Mouse (Mus musculus) induced T-regulatory cell, adult 2 months (primary cell): ENCODE results near the gene Mical2.

Source experiments
- DNase-seq: peaks from one replicate; pipeline ENCODE4 v3.0.0-alpha.2; 2012; ENCODE audit warnings: low read depth

Gene Mical2

DNA sequence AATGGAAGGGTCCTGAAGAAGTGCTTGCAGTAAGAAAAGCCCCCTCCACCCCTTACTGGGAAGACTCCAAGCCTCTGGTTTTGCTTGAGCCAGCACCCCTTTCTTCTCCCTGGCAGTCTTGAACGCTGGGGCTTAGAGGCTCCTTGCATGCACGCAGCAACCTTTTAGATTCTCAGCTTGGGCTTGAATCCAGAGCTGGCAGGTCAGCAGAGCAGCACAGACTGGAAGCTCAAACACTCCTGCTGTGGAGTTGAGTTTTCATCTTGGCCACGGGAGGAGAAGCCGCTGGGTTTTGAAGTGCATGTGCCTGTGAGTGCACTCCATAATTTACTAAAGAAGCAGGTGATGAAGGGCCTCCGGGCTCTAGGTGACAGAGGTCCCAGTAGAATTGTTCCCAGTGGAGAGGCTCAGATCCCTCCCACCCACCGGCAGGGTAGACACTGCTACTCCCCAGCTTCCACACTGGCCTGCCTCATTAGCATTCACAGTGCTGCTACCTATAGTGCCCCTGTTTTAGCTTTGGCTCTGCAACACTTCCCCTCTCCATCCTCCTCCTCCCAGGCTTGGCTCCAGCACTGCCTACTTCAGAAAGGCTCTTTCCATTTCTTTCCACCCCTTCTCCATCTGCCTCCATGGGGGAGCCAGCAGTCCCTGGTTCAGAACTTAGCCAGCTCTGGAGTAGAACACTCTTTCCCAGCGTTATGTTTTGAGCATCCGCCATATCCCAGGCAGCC lies 15.7 kb downstream of the Mical2 start:
- no peak for DNase-seq

GRCm38 (mm10) chr7:112241945-112242329 lies 16.3 kb downstream of the Mical2 start:
- DNase-seq, result no peak

GRCm38 (mm10) chr7:112242587-112242986 lies 16.9 kb downstream of the Mical2 start:
- no peak for DNase-seq

DNA sequence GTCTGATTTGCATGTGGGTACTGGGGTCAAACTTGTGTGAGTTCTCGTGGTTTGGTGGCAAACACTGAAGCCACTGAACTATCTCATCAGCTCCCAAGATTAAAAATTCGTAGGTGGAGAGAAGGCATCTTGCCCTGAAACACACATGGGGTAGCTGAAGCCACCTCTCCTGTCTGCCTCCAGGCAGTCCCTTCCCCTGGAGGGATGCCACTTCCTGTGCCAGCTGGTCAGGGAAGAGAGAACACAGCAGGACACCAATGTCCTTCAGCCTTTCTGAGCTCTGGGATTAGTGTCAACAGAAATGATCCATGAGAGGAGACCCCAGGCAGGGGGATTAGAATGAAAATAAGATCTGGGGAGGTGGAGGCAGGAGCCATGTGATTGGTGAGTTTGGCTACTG lies 18.4 kb downstream of the Mical2 start:
- DNase-seq, result no peak

DNA sequence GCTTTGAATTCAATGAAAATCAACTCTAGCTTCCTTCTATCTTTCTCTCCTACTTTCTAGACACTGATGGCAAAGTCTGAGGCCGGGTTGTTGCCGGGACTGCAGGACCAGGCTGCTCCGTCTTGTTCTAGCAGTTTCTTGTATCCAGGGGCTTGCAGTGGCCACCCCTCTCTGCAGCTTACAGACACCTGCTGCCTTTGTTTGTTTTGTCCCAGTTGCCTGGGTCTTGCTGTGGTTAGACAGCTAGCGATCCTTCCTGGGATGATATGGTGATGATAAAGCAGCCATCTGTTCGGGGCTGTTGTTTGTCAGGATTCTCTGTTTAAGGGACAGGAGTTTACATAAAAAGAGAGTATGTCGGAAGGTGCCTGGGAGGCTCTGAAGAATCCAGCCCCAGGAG lies 19.0 kb downstream of the Mical2 start:
- no peak for DNase-seq

DNA sequence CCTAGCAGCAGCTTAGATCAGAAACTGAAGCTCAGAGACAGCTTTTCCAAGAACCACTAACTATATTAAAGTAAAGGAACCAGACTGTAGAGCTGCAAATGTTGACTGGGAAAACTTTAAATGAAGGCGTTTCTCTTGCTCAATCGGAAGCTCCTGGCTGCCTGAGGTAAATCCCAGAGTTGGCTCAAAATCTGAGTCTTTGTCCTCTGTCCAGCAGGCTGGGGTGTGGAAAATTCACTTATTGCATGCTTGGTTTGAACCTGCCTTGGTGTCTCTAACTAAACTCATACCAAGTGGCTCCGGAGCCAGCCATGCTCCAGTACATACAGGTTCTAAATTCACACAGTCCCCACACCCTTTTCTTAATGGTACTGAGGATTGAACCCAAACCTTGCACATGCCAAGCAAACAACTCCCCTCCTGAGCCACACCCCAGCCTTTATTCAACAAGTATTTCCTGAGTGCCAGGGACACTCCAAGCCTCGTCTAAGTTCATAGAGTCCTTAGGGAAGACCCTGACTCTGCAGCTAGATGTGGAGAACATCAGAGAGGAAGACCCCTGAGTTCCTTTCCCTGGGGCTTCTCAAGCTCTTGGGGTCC lies 20.3 kb downstream of the Mical2 start:
- no peak for DNase-seq

DNA sequence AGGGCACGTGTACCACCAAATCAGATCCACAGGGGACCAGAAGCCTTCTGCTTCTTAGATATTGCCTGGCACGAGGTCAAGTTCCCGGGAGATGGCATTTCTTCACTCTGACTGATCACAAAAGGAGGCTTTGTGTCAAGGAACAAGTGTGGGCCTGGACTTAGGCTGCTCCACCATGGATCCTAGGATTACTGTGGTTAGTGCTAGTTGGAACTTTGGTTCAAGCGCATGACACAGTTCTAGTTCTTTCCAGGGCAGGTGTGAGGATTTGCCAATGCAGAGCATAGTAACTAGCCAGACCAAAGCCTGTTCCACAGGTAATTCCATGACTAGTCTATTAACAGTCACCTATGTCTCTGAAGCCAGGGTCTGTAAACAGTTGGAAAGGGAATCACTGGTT lies 20.8 kb downstream of the Mical2 start:
- DNase-seq, result no peak

DNA sequence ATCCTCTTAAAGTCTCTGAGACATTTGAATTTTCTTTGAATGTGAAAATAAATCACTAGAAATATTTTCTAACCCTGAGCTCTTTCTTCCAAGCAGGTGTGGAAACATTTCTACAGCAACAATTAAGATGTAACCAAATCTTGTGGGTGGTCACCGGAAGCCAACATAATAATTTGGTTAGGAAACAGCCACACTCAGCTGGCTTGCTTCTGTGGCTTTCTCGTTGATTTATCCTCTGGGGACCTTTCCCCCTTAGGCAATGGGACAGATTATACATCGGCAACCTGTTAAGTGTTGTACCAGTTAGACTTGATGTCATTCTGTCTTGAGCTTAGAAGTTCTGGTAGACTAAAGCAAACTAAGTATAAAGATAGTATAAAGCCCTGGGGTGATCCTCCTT lies 22.2 kb downstream of the Mical2 start:
- DNase-seq, result no peak

DNA sequence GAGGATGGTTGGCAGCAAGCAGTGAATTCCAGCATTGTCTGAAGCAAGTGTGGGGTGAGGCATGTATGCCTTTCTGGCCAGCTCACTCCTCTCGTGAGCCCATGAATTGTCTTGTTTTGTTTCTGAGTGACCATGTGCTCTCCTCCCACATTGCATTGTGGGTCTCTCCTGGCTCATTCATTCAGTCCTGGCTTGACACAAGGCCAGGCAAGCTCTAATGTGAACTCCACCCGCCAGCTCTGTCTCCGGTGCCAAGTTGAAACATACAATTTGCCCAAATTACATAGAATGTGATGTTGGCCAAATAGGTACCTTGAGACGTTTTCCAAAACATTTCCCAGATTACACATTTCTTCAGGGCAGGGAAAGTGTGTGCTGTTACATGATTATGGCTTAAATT lies 23.8 kb downstream of the Mical2 start:
- DNase-seq, result no peak

DNA sequence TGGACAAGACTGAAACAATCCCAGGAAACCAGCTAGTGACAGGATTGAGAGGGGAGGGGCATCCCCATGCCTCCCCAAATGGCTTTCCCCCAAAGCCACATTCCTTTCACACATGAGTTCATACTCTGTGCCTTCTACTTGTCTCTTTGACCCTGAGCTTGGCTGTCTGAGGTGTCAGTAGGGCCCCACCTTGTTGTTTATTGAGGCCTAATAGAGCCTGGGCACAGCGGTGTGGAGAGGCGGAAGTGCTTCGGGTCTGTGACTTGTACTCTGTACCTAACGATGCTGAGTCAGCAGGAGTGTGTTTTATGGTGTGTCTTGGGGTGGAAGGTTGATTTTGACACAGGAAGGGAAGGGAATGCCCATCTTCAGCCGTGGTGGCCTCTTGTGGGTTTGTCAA lies 26.4 kb downstream of the Mical2 start:
- DNase-seq, result no peak

DNA sequence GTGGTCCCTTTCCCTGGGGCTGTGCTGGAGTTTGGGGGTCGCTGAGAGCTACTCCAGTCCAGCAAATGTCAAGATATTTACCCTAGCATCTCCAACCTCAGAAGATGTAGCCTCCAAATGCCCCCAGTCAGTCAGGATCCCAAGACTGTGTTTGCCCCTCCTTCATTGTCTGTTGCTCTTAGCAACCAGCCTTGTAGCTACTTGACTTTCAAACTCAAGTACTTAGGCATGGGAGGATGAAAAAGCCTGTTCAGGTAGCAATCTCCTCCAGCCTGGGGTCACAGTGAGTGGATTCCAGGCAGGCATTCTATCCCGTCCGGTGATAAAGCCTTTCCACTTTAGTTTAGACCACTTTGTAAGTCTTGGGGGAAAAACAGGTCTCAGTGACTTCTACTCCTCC lies 28.6 kb downstream of the Mical2 start:
- no peak for DNase-seq

DNA sequence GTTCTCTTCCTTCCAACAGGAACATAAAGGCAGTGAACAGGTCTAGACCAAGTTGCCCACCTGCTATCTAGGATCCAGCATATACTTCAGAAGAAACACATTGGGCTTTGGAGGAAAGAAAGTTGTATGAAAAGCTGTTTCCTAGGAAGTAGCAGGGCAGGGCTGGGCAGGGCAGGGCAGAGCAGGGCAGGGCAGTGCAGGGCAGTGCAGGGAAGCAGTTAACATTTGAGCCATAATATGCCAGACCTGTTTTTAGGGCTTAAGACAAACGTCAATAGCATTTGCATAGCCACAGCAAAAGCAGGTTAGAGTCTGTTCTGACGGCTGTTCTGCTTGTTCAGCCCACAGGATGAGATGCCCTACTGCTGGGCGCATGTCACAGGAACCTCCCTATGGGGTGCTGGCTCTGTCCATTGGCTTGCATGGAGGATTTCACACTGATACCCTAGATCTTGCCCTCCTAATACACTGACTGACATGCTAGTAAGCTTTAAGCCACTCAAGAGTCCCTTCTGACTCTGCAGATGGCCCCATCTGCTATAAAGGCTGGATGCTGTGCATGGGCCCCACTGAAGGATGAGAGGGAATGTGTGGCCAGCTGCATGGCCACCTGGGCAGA lies 29.7 kb downstream of the Mical2 start:
- DNase-seq, result no peak

- no peak for DNase-seq
Observed at GRCm38 (mm10) chr7:112258338-112258903, 32.8 kb downstream of the Mical2 start.

- DNase-seq, result no peak
Observed at GRCm38 (mm10) chr7:112259286-112259685, 33.6 kb downstream of the Mical2 start.

GRCm38 (mm10) chr7:112261121-112261520 lies 35.5 kb downstream of the Mical2 start:
- DNase-seq, result no peak

DNA sequence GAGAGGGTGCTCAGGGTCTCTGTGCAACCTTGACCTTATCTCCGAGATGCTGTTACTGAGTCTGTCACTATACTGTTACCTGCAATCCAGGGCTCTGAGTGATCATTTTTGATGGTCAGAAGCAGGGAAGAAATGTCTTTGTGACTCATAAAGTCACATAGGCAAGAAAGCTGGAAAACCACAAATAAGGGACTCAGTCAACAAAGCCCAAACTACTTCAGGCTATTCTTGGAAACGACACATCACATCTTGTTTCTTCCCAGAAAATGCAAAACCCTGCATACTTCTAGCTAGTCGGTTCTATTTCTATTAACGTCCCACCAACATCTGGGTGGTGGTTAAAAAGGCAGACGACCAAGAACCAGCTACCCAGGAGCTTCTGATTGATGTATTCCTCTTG lies 41.6 kb downstream of the Mical2 start:
- no peak for DNase-seq

- DNase-seq, result no peak
Observed at GRCm38 (mm10) chr7:112268761-112269425, 43.2 kb downstream of the Mical2 start.

GRCm38 (mm10) chr7:112270870-112271269 lies 45.2 kb downstream of the Mical2 start:
- no peak for DNase-seq

- no peak for DNase-seq
Observed at GRCm38 (mm10) chr7:112271627-112272026, 46.0 kb downstream of the Mical2 start.

DNA sequence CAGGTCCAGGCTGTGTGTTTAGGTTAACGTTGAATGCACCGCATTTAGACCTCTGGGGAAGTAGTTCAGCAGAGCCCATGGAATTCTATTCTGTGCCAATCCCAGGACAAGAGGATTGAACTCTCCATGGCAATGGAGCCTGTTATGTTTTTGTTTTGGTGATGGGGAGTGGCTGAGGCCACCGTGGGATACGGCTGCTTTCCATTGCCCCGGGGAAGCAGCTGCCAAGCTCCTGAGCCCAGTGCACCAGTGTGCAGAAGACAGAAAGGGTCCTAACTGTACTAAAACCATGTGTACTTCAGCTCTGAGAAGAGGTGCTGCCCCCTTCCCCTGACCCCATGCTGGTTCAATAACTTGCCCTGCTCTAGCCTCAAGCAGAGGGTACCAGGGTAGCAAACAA lies 47.0 kb downstream of the Mical2 start:
- DNase-seq, result no peak

GRCm38 (mm10) chr7:112273451-112273850 lies 47.8 kb downstream of the Mical2 start:
- DNase-seq, result no peak

DNA sequence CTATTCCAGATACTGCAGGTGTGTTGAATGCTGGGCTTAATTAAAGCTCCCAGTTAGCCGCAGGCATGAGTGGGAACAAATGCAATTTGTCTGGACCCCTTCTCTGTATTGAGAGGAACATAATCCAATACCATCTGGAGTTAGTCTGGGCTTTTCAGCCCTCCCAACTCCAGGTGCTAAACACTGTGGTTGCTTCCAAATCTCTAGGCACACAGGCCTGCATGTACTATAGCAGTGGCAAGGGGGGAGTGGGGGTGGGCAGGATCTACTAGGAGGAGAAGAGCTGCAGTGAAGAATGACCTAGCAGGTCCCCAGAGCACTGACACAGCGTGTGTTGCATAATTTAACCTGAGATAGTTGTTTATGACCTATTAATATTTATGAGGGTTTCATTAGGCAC lies 49.0 kb downstream of the Mical2 start:
- no peak for DNase-seq

GRCm38 (mm10) chr7:112275093-112275492 lies 49.4 kb downstream of the Mical2 start:
- no peak for DNase-seq
